Mouse (Mus musculus): Measurements from ENCODE around the gene Ltbp4.

DNA sequence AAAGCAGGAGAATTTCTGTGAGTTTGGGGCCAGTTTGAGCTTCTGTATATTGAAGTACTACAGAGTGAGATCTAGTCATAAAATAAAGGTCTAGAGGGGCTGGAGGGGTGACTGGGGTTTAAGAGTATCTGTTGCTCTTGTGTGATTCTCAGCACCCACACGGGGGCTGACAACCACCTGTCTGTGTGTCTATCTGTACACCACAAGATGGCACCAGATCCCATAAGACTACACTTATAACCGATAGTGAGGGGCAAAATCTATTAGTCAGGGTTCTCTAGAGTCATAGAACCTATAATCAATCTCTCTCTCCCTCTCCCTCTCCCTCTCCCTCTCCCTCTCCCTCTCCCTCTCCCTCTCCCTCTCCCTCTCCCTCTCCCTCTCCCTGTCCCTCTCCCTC is 46.9 kb downstream of the Ltbp4 start:
- TF ChIP-seq CTCF (IDR thresholded peaks at IDR 0.05; ENCODE audit: borderline replicate concordance, extremely low read depth, insufficient read depth, insufficient read length): no peak
- TF ChIP-seq POLR2A (IDR thresholded peaks at IDR 0.05; ENCODE audit: borderline replicate concordance, extremely low read depth, insufficient read depth, insufficient read length, poor library complexity, severe bottlenecking): no peak

Data from brain, embryonic 14.5 days (tissue).